Mouse (Mus musculus) brain, embryonic 14.5 days (tissue): ENCODE data around the gene Vps45.

ENCODE experiments used
- CTCF ChIP-seq: fragments of 200-500 bp; IDR thresholded peaks from 2 replicates; pipeline ENCODE4 v1.5.1; 2012; ENCODE audit warnings: inconsistent platforms, mild to moderate bottlenecking, moderate library complexity, borderline replicate concordance; ENCODE audit not compliant: insufficient read depth, insufficient read length; ENCODE audit errors: extremely low read depth
- POLR2A ChIP-seq: fragments of 200-500 bp; IDR thresholded peaks from 2 replicates; pipeline ENCODE4 v1.6.1; 2012; ENCODE audit warnings: mild to moderate bottlenecking, inconsistent platforms, borderline replicate concordance; ENCODE audit not compliant: poor library complexity, insufficient read depth, insufficient read length, severe bottlenecking; ENCODE audit errors: extremely low read depth

DNA sequence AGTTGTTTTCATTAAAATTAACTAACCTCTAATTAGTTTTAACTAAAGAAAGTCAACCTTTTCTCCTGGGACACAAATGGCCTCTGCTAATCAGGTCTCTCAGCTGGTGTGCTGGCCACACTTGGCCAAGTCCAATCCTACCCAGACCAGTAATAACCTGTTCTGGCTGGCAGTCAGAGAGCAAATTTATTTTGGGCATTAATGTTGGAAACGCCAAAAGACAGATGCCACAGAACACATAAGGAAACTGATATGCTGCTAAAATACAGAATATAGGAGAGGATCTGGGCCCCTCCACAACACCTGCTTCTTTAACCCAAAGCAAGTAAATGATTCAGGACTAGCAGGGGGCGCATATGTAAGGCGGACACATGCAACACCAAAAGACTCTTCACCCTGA is 28.9 kb downstream of the Vps45 start:
- no peak for TF ChIP-seq POLR2A
- TF ChIP-seq CTCF = no peak
